Mouse (Mus musculus): ENCODE results near the gene Tbc1d9b. TPM values are rescaled to one million over a fixed set of nuclear protein-coding genes. Genes with fewer than 3 reads are reported as not detected.

Gene Tbc1d9b
- polyA plus RNA-seq, 1 experiment from 2014 or later, result 37.5 TPM

DNA sequence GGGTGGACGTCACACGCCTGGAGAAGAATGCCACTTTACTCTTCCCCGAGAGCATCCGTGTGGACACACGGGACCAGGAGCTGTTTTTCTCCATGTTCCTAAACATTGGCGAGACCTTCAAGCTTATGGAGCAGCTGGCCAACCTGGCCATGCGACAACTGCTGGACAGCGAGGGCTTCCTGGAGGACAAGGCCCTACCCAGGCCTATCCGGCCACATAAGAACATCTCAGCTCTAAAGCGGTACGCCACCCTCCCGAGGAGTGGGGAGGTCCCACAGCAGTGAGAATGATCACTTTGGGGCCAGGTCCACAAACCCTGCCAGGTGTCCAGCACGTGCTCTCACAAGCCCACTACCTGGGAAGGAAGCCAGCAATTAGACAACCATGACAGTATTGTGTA lies 14.9 kb downstream of the Tbc1d9b start:
- H3K4me3 ChIP-seq, result no peak overlapping the region
- H3K27me3 ChIP-seq, result no peaks in the 10 kb centered on the region
- H3K9ac ChIP-seq, result no peak overlapping the region
- 95% methylated on average over 13 of the region's 13 CpGs for WGBS
- no peaks in the 10 kb centered on the region for H3K4me1 ChIP-seq (replicated peaks)
- peaks cover 95% of the 10 kb centered on the region for H3K36me3 ChIP-seq
- no peak for ATAC-seq (ENCODE audit: low FRiP score)
- H3K9me3 ChIP-seq, result no peaks in the 10 kb centered on the region
- H3K4me2 ChIP-seq, result no peak overlapping the region
- H3K27ac ChIP-seq, result no peak overlapping the region

DNA sequence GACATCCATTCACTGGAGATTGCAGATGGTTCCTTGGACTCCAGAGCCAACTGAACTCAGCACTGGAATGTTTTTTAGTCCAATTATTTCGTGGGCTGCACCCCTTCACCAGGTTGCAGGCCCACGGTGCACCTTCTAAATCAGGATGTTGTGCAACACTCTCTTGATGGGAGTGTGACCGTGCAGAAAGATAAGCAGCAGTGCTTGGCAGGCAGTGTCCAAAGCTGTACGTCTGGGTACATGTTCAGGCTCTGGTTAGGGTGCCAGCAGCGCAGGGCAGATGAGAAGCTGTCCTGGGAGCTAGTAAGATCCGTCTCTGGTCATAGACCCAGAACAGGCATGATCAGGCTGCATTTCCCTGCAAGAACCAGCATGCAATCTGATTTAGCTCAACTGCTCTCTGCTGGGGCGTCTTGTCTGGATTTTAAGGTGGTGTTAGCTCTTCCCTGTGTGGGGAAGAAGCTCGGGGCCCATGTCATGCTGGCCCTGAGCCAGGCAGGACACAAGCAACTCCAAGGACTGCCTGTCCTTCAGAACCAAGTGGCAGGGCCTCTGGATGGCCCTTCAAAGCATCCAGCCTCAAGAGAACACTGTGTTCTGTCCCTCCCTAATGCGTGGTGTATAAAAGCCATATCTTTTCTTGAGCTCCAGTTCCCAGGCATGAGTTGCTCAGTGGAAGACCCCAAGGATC lies 16.2 kb downstream of the Tbc1d9b start:
- ATAC-seq (ENCODE audit: low FRiP score), result no peak
- no peak overlapping the region for H3K4me2 ChIP-seq
- H3K9ac ChIP-seq, result no peak overlapping the region
- H3K27ac ChIP-seq, result no peak overlapping the region
- H3K4me3 ChIP-seq, result no peak overlapping the region
- H3K27me3 ChIP-seq, result no peaks in the 10 kb centered on the region
- H3K4me1 ChIP-seq (replicated peaks), result no peaks in the 10 kb centered on the region
- no peaks in the 10 kb centered on the region for H3K9me3 ChIP-seq
- peaks cover 95% of the 10 kb centered on the region for H3K36me3 ChIP-seq
- 91% methylated on average over 9 of the region's 9 CpGs for WGBS

GRCm38 (mm10) chr11:50147958-50148476 lies 16.8 kb downstream of the Tbc1d9b start:
- Histone ChIP-seq H3K9me3 (no peaks in the 10 kb centered on the region), H3K4me1 (replicated peaks) (no peaks in the 10 kb centered on the region), H3K4me3 (no peak overlapping the region), H3K36me3 (peaks cover 95% of the 10 kb centered on the region), H3K4me2 (no peak overlapping the region), H3K9ac (0 out of 2 replicates have a peak overlapping the region, but pooled peaks have one; percentile 13), H3K27me3 (no peaks in the 10 kb centered on the region), H3K27ac (no peak overlapping the region)
- no peak for ATAC-seq (ENCODE audit: low FRiP score)
- WGBS, result 95% methylated on average over 11 of the region's 11 CpGs

GRCm38 (mm10) chr11:50149200-50149599 lies 18.0 kb downstream of the Tbc1d9b start:
- no peak overlapping the region for H3K4me2 ChIP-seq
- no peak for ATAC-seq (ENCODE audit: low FRiP score)
- peaks cover 5% of the 10 kb centered on the region; the same call in 1 of the 2 replicates for H3K4me1 ChIP-seq (replicated peaks)
- H3K9me3 ChIP-seq, result no peaks in the 10 kb centered on the region
- H3K4me3 ChIP-seq, result no peak overlapping the region
- peaks cover 95% of the 10 kb centered on the region for H3K36me3 ChIP-seq
- no peak overlapping the region for H3K27ac ChIP-seq
- 89% methylated on average over 7 of the region's 7 CpGs for WGBS
- H3K9ac ChIP-seq, result no peak overlapping the region
- no peaks in the 10 kb centered on the region for H3K27me3 ChIP-seq

GRCm38 (mm10) chr11:50149603-50150150 lies 18.5 kb downstream of the Tbc1d9b start:
- peaks cover 98% of the 10 kb centered on the region for H3K36me3 ChIP-seq
- WGBS, result 94% methylated on average over 9 of the region's 9 CpGs

GRCm38 (mm10) chr11:50151374-50151773 lies 20.2 kb downstream of the Tbc1d9b start:
- Histone ChIP-seq H3K4me3 (no peak overlapping the region), H3K27ac (no peak overlapping the region), H3K36me3 (peaks cover 98% of the 10 kb centered on the region), H3K9ac (no peak overlapping the region), H3K27me3 (no peaks in the 10 kb centered on the region), H3K9me3 (no peaks in the 10 kb centered on the region), H3K4me2 (no peak overlapping the region), H3K4me1 (replicated peaks) (peaks cover 5% of the 10 kb centered on the region; the same call in 1 of the 2 replicates)
- 87% methylated on average over 3 of the region's 3 CpGs for WGBS
- no peak for ATAC-seq (ENCODE audit: low FRiP score)

More at GRCm38 (mm10) chr11:50149603-50150150, 18.5 kb downstream of the Tbc1d9b start:
- Histone ChIP-seq H3K4me2 (no peak overlapping the region), H3K27me3 (no peaks in the 10 kb centered on the region), H3K9me3 (no peaks in the 10 kb centered on the region), H3K9ac (no peak overlapping the region), H3K4me1 (replicated peaks) (peaks cover 5% of the 10 kb centered on the region; the same call in 1 of the 2 replicates), H3K4me3 (no peak overlapping the region), H3K27ac (no peak overlapping the region)
- ATAC-seq (ENCODE audit: low FRiP score), result no peak

GRCm38 (mm10) chr11:50154166-50154565 lies 23.0 kb downstream of the Tbc1d9b start:
- no peak overlapping the region for H3K4me2 ChIP-seq
- H3K4me3 ChIP-seq, result no peak overlapping the region
- H3K36me3 ChIP-seq, result peaks cover 100% of the 10 kb centered on the region
- H3K4me1 ChIP-seq (replicated peaks), result peaks cover 5% of the 10 kb centered on the region; the same call in 1 of the 2 replicates
- no peak for ATAC-seq (ENCODE audit: low FRiP score)
- H3K9me3 ChIP-seq, result no peaks in the 10 kb centered on the region
- no peak overlapping the region for H3K27ac ChIP-seq
- 62% methylated on average over 9 of the region's 9 CpGs for WGBS
- H3K9ac ChIP-seq, result 0 out of 2 replicates have a peak overlapping the region, but pooled peaks have one; percentile 29
- no peaks in the 10 kb centered on the region for H3K27me3 ChIP-seq

DNA sequence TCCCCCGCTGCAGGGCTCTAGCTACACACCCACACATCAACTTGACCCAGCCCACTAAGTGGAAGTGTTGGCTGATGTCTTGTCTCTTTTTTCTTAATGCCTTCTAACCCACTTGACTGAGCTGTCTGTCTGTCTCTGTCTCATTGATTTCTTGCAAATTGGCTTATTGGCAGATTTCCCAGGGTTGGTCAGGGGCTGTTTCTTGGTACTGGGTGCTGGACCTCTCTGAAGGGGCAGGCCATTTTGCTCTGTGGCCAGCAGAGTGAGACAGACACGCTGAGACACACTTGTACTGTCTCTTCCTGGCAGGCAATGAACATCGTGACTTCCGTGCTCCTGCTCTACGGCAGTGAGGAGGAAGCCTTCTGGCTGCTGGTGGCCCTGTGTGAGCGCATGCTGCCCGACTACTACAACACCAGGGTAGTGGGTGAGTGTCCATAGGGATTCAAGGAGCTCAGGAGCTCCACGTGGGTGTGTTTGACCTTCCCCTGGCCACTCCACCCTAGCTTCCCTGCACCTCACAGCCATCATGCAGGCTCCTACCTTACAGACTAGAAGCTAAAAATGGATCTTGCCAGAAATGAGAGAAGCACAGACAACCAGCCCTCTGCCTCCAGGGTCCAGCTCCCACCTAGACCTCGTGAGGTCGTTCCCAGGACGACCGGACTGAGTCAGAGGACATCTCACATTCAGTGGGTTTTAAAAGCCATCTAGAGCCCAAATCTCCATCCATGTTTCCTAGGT lies 23.8 kb downstream of the Tbc1d9b start:
- H3K9me3 ChIP-seq, result no peaks in the 10 kb centered on the region

DNA sequence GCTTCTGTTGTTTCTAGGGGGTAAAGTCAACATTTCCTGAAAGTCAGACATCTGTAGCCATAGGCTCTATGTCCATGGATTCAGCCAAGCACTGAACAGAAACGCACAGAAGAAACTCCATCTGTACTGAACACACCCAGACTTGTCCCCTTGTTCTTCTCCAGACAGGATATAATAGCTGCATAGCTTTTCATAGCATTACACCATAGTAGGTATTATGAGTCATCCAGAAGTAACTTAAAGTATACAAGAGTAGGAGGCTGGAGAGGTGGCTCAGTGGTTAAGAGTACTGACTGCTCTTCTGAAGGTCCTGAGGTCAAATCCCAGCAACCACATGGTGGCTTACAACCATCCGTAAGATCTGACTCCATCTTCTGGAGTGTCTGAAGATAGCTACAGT lies 24.6 kb downstream of the Tbc1d9b start:
- Histone ChIP-seq H3K4me2 (no peak overlapping the region), H3K36me3 (peaks cover 100% of the 10 kb centered on the region), H3K9ac (no peak overlapping the region), H3K4me3 (no peak overlapping the region), H3K27me3 (no peaks in the 10 kb centered on the region), H3K9me3 (no peaks in the 10 kb centered on the region), H3K4me1 (replicated peaks) (peaks cover 5% of the 10 kb centered on the region; the same call in 1 of the 2 replicates), H3K27ac (no peak overlapping the region)
- WGBS, result 93% methylated on average over 2 of the region's 2 CpGs
- ATAC-seq (ENCODE audit: low FRiP score), result no peak

More for the DNA sequence above, 23.8 kb downstream of the Tbc1d9b start:
- Histone ChIP-seq H3K9ac (no peak overlapping the region), H3K4me3 (no peak overlapping the region), H3K36me3 (peaks cover 100% of the 10 kb centered on the region), H3K4me1 (replicated peaks) (peaks cover 5% of the 10 kb centered on the region; the same call in 1 of the 2 replicates), H3K4me2 (no peak overlapping the region), H3K27ac (no peak overlapping the region), H3K27me3 (no peaks in the 10 kb centered on the region)
- no peak for ATAC-seq (ENCODE audit: low FRiP score)
- WGBS, result 91% methylated on average over 12 of the region's 12 CpGs

DNA sequence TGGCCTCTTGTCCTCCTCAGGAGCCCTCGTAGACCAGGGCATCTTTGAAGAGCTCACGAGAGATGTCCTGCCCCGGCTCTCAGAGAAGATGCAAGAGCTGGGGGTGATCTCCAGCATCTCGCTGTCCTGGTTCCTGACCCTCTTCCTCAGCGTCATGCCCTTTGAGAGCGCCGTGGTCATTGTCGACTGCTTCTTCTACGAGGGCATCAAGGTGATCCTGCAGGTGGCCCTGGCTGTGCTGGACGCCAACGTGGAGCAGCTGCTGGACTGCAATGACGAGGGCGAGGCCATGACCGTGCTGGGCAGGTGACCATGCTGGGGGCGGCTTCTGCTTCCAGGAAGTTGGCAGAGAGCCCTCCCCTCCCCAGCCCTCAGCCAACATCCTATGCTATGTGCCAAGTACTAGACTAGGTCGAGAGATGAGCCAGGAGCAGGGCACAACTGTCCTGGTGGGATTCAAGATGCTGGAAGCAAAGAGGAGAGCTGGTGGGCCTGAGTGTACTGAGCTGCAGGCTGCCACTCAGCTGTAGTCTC lies 25.6 kb downstream of the Tbc1d9b start:
- WGBS, result 96% methylated on average over 16 of the region's 16 CpGs
- no peak overlapping the region for H3K4me3 ChIP-seq
- H3K36me3 ChIP-seq, result peaks cover 100% of the 10 kb centered on the region
- ATAC-seq (ENCODE audit: low FRiP score), result no peak
- H3K27ac ChIP-seq, result no peak overlapping the region
- no peak overlapping the region for H3K4me2 ChIP-seq
- H3K4me1 ChIP-seq (replicated peaks), result peaks cover 5% of the 10 kb centered on the region; the same call in 1 of the 2 replicates
- H3K9me3 ChIP-seq, result no peaks in the 10 kb centered on the region
- no peak overlapping the region for H3K9ac ChIP-seq
- H3K27me3 ChIP-seq, result no peaks in the 10 kb centered on the region

DNA sequence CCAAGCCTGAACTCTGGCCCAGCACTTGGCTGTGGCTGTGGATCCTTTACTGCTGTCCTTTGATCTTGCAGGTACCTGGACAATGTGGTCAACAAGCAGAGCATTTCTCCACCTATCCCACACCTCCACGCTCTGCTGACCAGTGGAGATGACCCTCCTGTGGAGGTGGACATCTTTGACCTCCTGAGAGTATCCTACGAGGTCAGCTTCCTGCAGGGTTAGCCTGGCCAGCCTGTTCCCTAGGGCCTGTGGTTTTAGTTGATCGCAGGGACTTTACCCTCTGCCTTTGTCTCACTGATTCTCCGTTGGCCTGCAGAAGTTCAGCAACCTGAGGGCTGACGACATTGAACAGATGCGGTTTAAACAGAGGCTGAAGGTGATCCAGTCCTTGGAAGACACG lies 27.1 kb downstream of the Tbc1d9b start:
- Histone ChIP-seq H3K4me1 (replicated peaks) (peaks cover 5% of the 10 kb centered on the region; the same call in 1 of the 2 replicates), H3K4me2 (no peak overlapping the region), H3K36me3 (peaks cover 99% of the 10 kb centered on the region), H3K9me3 (no peaks in the 10 kb centered on the region), H3K27me3 (no peaks in the 10 kb centered on the region), H3K9ac (no peak overlapping the region), H3K27ac (no peak overlapping the region), H3K4me3 (no peak overlapping the region)
- ATAC-seq (ENCODE audit: low FRiP score), result no peak
- 95% methylated on average over 7 of the region's 7 CpGs for WGBS

DNA sequence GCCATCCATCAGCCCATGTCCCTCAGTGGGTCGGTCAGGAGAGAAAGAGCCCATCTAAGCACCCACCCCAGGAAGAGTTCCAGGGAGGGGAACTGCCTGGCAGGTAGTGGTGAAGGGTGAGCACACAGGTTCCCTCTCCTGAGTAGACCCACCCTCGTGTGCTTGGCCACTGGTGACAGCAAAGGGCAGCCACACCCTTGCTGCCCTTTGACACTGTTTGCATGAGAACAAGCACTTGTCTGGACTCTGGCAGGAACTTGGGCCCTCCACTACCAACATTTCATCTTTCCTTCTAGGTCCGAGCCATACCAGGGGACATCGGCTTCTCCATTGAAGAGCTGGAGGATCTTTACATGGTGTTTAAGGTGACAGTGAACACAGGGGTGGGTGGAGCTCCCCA lies 28.2 kb downstream of the Tbc1d9b start:
- WGBS, result 90% methylated on average over 4 of the region's 4 CpGs
- no peak overlapping the region for H3K4me2 ChIP-seq
- no peaks in the 10 kb centered on the region for H3K9me3 ChIP-seq
- H3K4me1 ChIP-seq (replicated peaks), result no peaks in the 10 kb centered on the region
- peaks cover 99% of the 10 kb centered on the region for H3K36me3 ChIP-seq
- no peak overlapping the region for H3K9ac ChIP-seq
- no peaks in the 10 kb centered on the region for H3K27me3 ChIP-seq
- no peak for ATAC-seq (ENCODE audit: low FRiP score)
- H3K4me3 ChIP-seq, result no peak overlapping the region
- no peak overlapping the region for H3K27ac ChIP-seq

Measured in hindbrain, embryonic 13.5 days (tissue).